Mouse (Mus musculus) liver, embryonic 14.5 days (tissue): Measurements from ENCODE around the gene Cpped1.

ENCODE experiments used
- CTCF ChIP-seq: IDR thresholded peaks from 2 replicates; pipeline ENCODE4 v1.5.1; 2016; ENCODE audit warnings: antibody characterized with exemption, low read depth, control low read depth
- EP300 ChIP-seq: IDR thresholded peaks from 2 replicates; pipeline ENCODE4 v1.6.1; 2016; ENCODE audit warnings: antibody characterized with exemption, low read depth

DNA sequence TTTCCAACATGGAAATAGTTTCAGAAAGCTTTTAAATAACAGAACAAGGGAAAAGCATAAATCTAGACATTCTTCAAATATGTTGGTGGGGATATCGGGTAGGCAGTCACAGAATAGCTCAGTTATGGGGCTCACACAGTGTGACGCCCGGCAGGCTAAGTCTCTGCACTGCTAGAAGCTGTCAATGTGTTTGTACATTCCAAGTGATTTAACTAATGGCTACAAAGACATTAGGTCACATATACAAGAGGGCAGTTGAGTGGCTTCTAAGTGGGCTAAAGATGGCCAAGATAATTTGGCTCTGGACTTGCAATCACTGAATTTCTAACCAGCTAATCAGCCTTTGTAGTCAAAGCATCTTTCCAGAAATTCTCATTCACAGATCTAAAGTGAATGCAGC, 19.1 kb downstream of the Cpped1 start:
- TF ChIP-seq EP300 (no peak), CTCF (no peak)
